Mouse (Mus musculus) cerebellum, adult 2 months (tissue): Measurements from ENCODE around the gene Clgn.

ENCODE experiments used
- CTCF ChIP-seq: fragments of 200-500 bp; IDR thresholded peaks from 2 replicates; pipeline ENCODE4 v1.5.1; 2011; ENCODE audit warnings: low read depth, mild to moderate bottlenecking, control low read depth, low read length, moderate library complexity, borderline replicate concordance; ENCODE audit not compliant: insufficient read depth
- POLR2A ChIP-seq: fragments of 200-500 bp; IDR thresholded peaks from 2 replicates; pipeline ENCODE4 v1.6.1; 2011; ENCODE audit warnings: low read length, control low read depth, borderline replicate concordance; ENCODE audit not compliant: insufficient read depth

- TF ChIP-seq CTCF (no peak), POLR2A (no peak)
Measured at GRCm38 (mm10) chr8:83392521-83392920, 2.9 kb downstream of the Clgn start.
